Mouse (Mus musculus) stomach, postnatal 0 days (tissue): ENCODE measurements at regions not wholly inside any gene's neighbourhood (a gene's known extent, or its start where the extent isn't known, plus 50 kb on each side); places are given as distances from the start of the nearest gene placed in this dataset.

Experiments used
- CTCF ChIP-seq: IDR thresholded peaks from 2 replicates; pipeline ENCODE4 v1.5.1; 2016; ENCODE audit warnings: antibody characterized with exemption, low read depth, mild to moderate bottlenecking, moderate library complexity
- EP300 ChIP-seq: optimal IDR thresholded peaks from 2 replicates; pipeline ENCODE3; 2016; ENCODE audit warnings: antibody characterized with exemption

GRCm38 (mm10) chr11:40599956-40600772 lies 94.8 kb downstream of the Mat2b start:
- no peak for TF ChIP-seq CTCF
- TF ChIP-seq EP300: no peak
